Mouse (Mus musculus): ENCODE measurements around the gene Tma7. TPM values are rescaled to one million over a fixed set of nuclear protein-coding genes. Genes with fewer than 3 reads are reported as not detected.

Tma7 gene
- polyA plus RNA-seq, 1 experiment from 2014 or later: 752 TPM

DNA sequence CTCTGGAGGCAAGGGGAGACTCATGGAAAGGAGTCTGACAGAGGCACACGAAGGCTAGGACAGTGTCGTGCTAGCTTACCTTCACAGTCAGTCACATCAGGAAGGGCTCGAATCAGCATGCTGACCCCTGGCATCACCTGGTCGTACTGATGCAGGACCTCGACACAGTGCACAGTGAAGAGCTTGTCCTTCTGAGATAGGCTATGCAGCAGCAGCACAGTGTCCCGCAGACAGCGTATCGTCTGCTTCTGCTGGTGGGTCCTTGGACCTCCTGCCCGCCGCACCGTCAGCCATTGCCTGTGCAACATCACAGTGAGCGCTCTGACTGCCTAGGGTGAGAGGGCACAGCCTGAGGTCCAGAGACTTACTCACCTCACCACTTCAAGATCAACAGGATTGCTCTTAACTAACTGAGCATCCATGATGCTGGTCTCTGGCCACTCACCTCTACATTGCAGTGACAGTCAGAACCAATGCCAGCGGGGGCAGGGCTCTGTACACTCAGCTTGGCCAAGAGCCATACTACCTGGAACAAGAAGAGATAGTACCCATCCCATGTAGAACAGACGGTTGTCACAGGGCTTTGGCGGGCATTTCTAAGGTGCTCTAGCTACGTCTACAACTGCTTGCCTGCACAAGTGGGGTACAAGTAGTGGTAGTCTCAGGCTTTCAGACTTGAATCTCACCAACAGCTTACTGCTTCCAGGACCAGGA is 22.0 kb downstream of the Tma7 start:
- Histone ChIP-seq H3K4me1 (peaks cover 24% of the 10 kb centered on the region), H3K27ac (replicated peaks) (peak overlapping the region; percentile 83; the same call in 1 of the 2 replicates), H3K27me3 (replicated peaks) (no peaks in the 10 kb centered on the region), H3K9me3 (replicated peaks) (no peaks in the 10 kb centered on the region), H3K4me3 (replicated peaks) (no peak overlapping the region), H3K4me2 (no peak overlapping the region), H3K9ac (replicated peaks) (no peak overlapping the region), H3K36me3 (peaks cover 67% of the 10 kb centered on the region)
- WGBS: 92% methylated on average over 16 of the region's 16 CpGs
- no peak for ATAC-seq (ENCODE audit: low FRiP score)

DNA sequence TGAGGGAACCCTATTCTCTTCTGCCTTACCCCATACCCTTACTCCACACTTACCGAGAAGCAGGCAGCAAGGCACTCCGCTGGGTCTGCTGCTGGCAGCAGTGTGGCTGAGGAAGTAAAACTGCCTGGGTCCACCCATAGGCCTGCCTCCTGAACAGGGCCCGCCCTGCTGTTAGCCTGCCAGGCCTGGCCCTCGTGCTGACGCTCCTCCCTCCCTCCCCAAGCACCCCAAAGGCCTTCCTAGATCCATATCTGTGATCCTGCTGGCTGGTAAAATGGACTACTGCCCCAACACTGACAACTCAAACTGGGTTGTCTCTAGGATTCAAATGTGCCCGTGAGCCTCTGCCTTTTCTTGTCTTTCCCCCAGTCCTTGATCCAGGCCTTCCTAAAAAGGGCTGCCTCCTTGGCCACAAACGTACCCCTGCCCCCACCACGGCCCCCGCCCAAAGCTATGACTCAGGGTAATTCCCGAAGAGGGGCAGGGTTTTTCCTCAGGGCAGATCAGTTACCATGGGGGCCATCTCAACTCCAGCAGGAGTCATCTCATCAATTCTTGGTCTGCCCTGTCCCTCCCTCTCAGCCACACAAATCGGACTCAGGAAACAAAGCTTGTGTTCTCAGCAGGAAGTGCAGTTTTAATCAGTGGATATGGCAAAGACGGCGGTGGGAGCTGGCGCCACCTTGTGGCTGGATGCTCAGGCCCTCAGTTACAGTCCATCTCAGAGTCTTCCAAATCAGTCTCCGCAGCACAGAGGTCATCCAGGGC is 23.1 kb downstream of the Tma7 start, which contains the start of gene Trex1:
Gene Trex1, minus strand, starts transcription at position 599 of the 768 bp plus-strand sequence.
- H3K9ac ChIP-seq (replicated peaks): peak within 1 kb of the TSS; percentile 33
- peak within 1 kb of the TSS; percentile 35 for H3K4me3 ChIP-seq (replicated peaks)
- H3K4me2 ChIP-seq: peak within 1 kb of the TSS; percentile 56
- H3K9me3 ChIP-seq (replicated peaks): no peaks in the 10 kb centered on the region
- 22% methylated on average over 15 of the region's 15 CpGs for WGBS
- peak within 1 kb of the TSS; percentile 83 for H3K27ac ChIP-seq (replicated peaks)
- ATAC-seq (ENCODE audit: low FRiP score): peak; percentile 64
- H3K4me1 ChIP-seq: peaks cover 33% of the 10 kb centered on the region
- no peaks in the 10 kb centered on the region for H3K27me3 ChIP-seq (replicated peaks)
- H3K36me3 ChIP-seq: peaks cover 56% of the 10 kb centered on the region

DNA sequence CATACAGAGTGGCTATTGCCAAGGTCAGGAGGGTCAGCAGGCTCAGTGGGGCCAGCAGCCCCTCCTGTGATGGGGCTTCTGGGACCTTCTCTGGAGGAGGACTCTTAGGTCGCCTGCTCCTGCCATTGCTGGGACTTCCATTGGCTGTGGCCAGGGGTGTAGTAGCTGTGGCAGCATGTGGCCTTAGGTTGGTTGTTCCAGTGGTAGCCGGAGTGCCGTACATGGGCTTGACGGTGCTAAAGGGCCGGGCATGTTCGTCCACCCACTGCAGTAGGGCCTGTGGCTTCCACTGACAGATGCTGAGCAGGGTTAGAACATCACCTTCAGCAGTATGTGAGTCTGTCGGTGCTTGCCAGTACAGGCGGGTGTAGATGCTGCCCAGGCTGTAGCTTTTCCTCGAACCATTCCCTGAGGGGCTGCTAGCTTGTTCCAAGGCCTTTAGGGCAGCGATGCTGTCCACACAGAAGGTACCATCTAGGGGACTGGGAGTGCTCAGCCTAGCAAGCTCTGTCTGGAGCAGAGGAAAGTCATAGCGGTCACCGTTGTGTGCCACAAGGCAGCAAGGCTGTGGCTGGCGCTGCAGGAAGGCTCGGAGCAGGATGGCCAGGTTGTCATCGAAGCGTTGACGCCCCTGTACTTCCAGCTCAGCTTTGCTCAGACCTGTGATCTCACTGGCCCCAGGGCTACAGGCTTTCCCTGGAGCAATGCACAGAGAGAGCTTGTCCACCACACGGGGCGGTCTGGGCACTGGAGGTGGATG is 24.2 kb downstream of the Tma7 start:
- peaks cover 45% of the 10 kb centered on the region for H3K36me3 ChIP-seq
- H3K9me3 ChIP-seq (replicated peaks): no peaks in the 10 kb centered on the region
- 94% methylated on average over 19 of the region's 19 CpGs for WGBS
- H3K9ac ChIP-seq (replicated peaks): peak overlapping the region; percentile 33; the same call in 1 of the 2 replicates
- H3K27ac ChIP-seq (replicated peaks): 0 out of 2 replicates have a peak overlapping the region, but pooled peaks have one; percentile 83
- ATAC-seq (ENCODE audit: low FRiP score): no peak
- no peaks in the 10 kb centered on the region for H3K27me3 ChIP-seq (replicated peaks)
- H3K4me2 ChIP-seq: peak overlapping the region; percentile 56; the same call in 1 of the 2 replicates
- peaks cover 33% of the 10 kb centered on the region for H3K4me1 ChIP-seq
- peak overlapping the region; percentile 35; the same call in 1 of the 2 replicates for H3K4me3 ChIP-seq (replicated peaks)

DNA sequence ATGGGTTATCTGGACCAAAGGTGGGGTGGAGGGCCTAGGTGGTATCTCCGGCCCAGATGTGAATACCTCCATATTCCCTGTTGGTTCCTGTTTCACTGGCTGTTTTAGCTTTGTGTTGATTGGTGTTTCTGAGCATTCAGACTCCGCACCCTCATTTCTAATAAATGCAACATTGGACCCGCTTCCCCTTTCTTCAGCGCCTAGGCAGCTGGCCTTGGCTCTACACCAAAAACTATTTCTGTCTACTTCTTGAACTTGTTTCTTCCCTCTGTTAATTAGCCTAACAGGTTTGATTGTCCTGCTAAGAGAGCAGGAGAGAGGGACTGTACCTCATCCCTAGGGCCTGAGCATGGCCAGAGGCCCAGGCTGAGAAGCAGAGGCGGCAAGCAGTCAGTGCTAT is 24.8 kb downstream of the Tma7 start:
- peaks cover 33% of the 10 kb centered on the region for H3K4me1 ChIP-seq
- H3K4me2 ChIP-seq: no peak overlapping the region
- H3K27me3 ChIP-seq (replicated peaks): no peaks in the 10 kb centered on the region
- H3K9me3 ChIP-seq (replicated peaks): no peaks in the 10 kb centered on the region
- H3K4me3 ChIP-seq (replicated peaks): no peak overlapping the region
- 95% methylated on average over 5 of the region's 5 CpGs for WGBS
- no peak overlapping the region; the same call in 1 of the 2 replicates for H3K9ac ChIP-seq (replicated peaks)
- H3K36me3 ChIP-seq: peaks cover 39% of the 10 kb centered on the region
- no peak for ATAC-seq (ENCODE audit: low FRiP score)
- H3K27ac ChIP-seq (replicated peaks): no peak overlapping the region

DNA sequence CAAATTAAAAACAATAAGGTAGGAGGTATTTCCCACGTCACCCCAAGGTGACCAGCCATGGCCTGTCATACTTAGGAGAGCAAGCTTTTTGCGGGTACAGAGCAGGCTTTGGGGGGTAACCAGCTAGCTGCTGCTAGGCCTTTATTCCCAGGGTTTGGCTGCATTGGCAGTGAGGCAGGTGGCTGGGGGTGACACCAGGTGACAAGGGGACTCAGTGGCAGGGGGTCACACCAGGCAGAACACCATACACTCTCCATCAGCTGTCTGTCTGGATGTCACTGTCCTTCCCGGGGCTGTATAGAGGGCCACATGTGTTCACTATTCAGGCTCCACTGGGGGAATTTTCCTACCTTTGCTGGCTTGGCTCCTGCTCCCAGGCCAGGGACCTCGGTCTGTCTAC is 25.5 kb downstream of the Tma7 start:
- H3K27me3 ChIP-seq (replicated peaks): no peaks in the 10 kb centered on the region
- H3K4me3 ChIP-seq (replicated peaks): no peak overlapping the region
- H3K9me3 ChIP-seq (replicated peaks): no peaks in the 10 kb centered on the region
- H3K9ac ChIP-seq (replicated peaks): no peak overlapping the region
- H3K4me1 ChIP-seq: peaks cover 33% of the 10 kb centered on the region
- 88% methylated on average over 4 of the region's 4 CpGs for WGBS
- no peak overlapping the region for H3K27ac ChIP-seq (replicated peaks)
- H3K4me2 ChIP-seq: no peak overlapping the region
- no peak for ATAC-seq (ENCODE audit: low FRiP score)
- peaks cover 33% of the 10 kb centered on the region for H3K36me3 ChIP-seq

DNA sequence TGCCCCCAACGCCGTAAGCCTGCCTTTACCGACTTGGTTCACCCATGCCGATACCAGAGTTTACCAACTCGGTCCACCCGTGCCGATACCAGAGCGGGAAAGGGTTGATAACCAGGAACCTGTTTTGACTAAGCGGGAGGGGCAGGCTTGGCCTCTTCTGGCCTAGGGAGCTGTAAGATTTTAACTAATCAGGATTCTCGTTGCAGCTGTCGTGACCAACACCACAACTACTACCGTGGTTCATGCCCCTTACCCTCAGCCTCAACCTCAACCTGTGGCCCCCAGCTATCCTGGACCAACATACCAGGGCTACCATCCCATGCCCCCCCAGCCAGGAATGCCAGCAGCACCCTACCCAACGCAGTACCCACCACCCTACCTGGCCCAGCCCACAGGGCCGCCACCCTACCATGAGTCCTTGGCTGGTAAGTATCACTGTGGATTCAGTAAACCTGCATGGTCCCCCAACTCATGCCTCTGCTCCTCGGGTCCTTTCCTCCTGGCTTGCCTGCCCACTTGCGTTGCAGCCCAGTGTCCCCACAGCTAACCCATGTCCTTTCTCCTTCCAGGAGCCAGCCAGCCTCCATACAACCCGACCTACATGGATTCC is 26.2 kb downstream of the Tma7 start:
- Histone ChIP-seq H3K27ac (replicated peaks) (no peak overlapping the region), H3K4me1 (peaks cover 33% of the 10 kb centered on the region), H3K9me3 (replicated peaks) (no peaks in the 10 kb centered on the region), H3K36me3 (peaks cover 33% of the 10 kb centered on the region), H3K4me3 (replicated peaks) (no peak overlapping the region), H3K9ac (replicated peaks) (no peak overlapping the region), H3K27me3 (replicated peaks) (no peaks in the 10 kb centered on the region), H3K4me2 (no peak overlapping the region)
- ATAC-seq (ENCODE audit: low FRiP score): no peak
- 93% methylated on average over 17 of the region's 17 CpGs for WGBS

DNA sequence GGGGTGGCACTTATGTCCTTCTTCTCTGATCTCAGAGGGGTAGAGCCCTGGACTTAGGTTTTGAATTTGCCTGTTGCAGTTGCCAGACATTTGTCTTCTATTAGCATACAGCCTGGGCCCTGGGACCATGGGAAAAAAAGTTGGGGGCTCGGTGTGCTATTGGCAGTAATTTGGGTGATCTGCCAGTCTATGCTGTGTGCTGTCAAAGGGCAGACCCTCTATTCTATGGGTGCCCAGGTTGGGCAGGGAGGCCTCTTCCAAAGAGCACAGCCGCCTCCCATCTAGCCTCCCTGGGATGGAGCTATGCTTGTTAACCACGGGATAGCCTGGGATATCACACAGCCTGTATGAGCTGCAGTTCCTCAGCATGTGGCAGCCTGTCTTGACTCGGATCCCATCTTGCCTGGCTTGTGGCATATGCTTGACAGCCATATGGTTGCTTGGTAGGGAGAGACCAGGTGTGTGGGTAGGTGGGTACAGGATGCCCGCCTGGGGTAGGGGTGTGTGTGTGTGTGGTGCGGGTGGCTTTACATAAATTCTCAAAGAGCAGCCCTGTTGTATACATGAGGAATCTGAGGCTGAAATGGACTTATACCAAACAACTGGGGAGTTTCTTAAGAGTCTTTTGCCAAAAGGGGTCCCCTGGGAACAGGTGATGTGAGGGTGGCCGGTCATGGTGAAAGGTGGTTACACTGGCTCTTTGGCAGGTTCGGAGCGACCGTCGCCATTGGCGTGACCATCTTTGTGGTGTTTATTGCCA is 26.9 kb downstream of the Tma7 start:
- no peak for ATAC-seq (ENCODE audit: low FRiP score)

GRCm38 (mm10) chr9:109054712-109055111 is 27.7 kb downstream of the Tma7 start:
- H3K27ac ChIP-seq (replicated peaks): peak overlapping the region; percentile 74
- peak overlapping the region; percentile 38 for H3K4me3 ChIP-seq (replicated peaks)
- peak; percentile 82 for ATAC-seq (ENCODE audit: low FRiP score)
- no peaks in the 10 kb centered on the region for H3K9me3 ChIP-seq (replicated peaks)
- peaks cover 24% of the 10 kb centered on the region for H3K36me3 ChIP-seq
- H3K4me2 ChIP-seq: peak overlapping the region; percentile 55
- peaks cover 31% of the 10 kb centered on the region for H3K4me1 ChIP-seq
- H3K9ac ChIP-seq (replicated peaks): peak overlapping the region; percentile 47
- H3K27me3 ChIP-seq (replicated peaks): no peaks in the 10 kb centered on the region
- WGBS: 14% methylated on average over 7 of the region's 7 CpGs

More for the DNA sequence above, 26.9 kb downstream of the Tma7 start:
- Histone ChIP-seq H3K36me3 (peaks cover 27% of the 10 kb centered on the region), H3K9ac (replicated peaks) (peak overlapping the region; percentile 47), H3K4me3 (replicated peaks) (peak overlapping the region; percentile 38), H3K27me3 (replicated peaks) (no peaks in the 10 kb centered on the region), H3K4me2 (peak overlapping the region; percentile 55), H3K4me1 (peaks cover 33% of the 10 kb centered on the region), H3K27ac (replicated peaks) (peak overlapping the region; percentile 74), H3K9me3 (replicated peaks) (no peaks in the 10 kb centered on the region)
- 90% methylated on average over 12 of the region's 12 CpGs for WGBS

- Histone ChIP-seq H3K9me3 (replicated peaks) (no peaks in the 10 kb centered on the region), H3K27ac (replicated peaks) (no peak overlapping the region), H3K27me3 (replicated peaks) (no peaks in the 10 kb centered on the region), H3K9ac (replicated peaks) (no peak overlapping the region), H3K36me3 (peaks cover 24% of the 10 kb centered on the region), H3K4me3 (replicated peaks) (no peak overlapping the region), H3K4me1 (peaks cover 23% of the 10 kb centered on the region), H3K4me2 (no peak overlapping the region)
- ATAC-seq (ENCODE audit: low FRiP score): no peak
- WGBS: 82% methylated on average over 6 of the region's 6 CpGs
Measured at GRCm38 (mm10) chr9:109053851-109054250, 28.5 kb downstream of the Tma7 start.

DNA sequence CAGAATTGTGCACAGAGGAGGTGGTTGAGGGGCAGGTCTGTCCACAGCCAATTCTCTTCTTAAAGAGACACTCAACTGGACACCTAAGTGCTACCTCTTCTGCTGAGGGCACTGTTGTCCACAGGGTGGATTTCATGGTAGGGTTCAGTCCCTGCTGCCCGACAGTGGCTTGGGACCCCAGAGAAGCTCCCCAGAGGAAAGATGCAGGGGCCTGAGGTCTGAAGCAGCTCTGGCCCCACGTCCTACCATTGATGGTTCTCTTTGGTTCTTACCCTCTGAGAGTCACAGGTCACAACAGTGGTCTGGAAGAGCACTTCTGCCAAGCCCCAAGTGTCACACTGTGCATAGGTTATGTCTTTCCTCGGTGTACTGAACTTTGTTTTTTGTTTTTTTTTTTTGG is 29.0 kb downstream of the Tma7 start:
- Histone ChIP-seq H3K36me3 (peaks cover 22% of the 10 kb centered on the region), H3K4me1 (peaks cover 19% of the 10 kb centered on the region), H3K27me3 (replicated peaks) (no peaks in the 10 kb centered on the region), H3K27ac (replicated peaks) (no peak overlapping the region), H3K9me3 (replicated peaks) (no peaks in the 10 kb centered on the region), H3K4me3 (replicated peaks) (no peak overlapping the region), H3K4me2 (no peak overlapping the region), H3K9ac (replicated peaks) (no peak overlapping the region)
- no peak for ATAC-seq (ENCODE audit: low FRiP score)
- 90% methylated on average over 3 of the region's 3 CpGs for WGBS

Measured in neural tube, embryonic 15.5 days (tissue).